Mouse (Mus musculus): ENCODE data around the gene Napepld. TPM values are rescaled to one million over a fixed set of nuclear protein-coding genes. Genes with fewer than 3 reads are reported as not detected.
"Not testable (repeated sequence)": the region's sequence is repeated elsewhere in the genome, so short reads cannot be mapped to it uniquely, and the experiment has no call there.

The Napepld gene
- polyA plus RNA-seq, 1 experiment from 2014 or later, result 2.5 TPM

- no peak for ATAC-seq (ENCODE audit: low FRiP score, low read depth)
Measured at GRCm38 (mm10) chr5:21616450-21617009, 84.7 kb downstream of the Napepld start.

GRCm38 (mm10) chr5:21614299-21614698 lies 86.9 kb downstream of the Napepld start:
- H3K4me3 ChIP-seq; ATAC-seq (ENCODE audit: low FRiP score, low read depth); H3K4me2 ChIP-seq (replicated peaks); H3K9me3 ChIP-seq; H3K36me3 ChIP-seq; H3K27ac ChIP-seq; H3K9ac ChIP-seq; H3K4me1 ChIP-seq; H3K27me3 ChIP-seq: not testable (repeated sequence)
- 94% methylated on average over 11 of the region's 11 CpGs for WGBS

More at GRCm38 (mm10) chr5:21616450-21617009, 84.7 kb downstream of the Napepld start:
- Histone ChIP-seq H3K9me3 (no peaks in the 10 kb centered on the region), H3K36me3 (no peaks in the 10 kb centered on the region), H3K9ac (no peak overlapping the region), H3K4me2 (replicated peaks) (no peak overlapping the region), H3K4me1 (no peaks in the 10 kb centered on the region), H3K27me3 (no peaks in the 10 kb centered on the region), H3K4me3 (no peak overlapping the region), H3K27ac (no peak overlapping the region)
- 74% methylated on average over 3 of the region's 3 CpGs for WGBS

Other genes starting within 250 kb of the Napepld start
- 89.9 and 102 TPM in 2 replicates for gene Lrrc17, start 157.8 kb downstream of the Napepld start, polyA plus RNA-seq (2015; fragmentation: Nextera tagmentation; extraction: Ambion mirVana)
- 0.08 and 0.24 TPM in 2 replicates for gene Fbxl13, start 55.8 kb downstream of the Napepld start, polyA plus RNA-seq (2015; fragmentation: Nextera tagmentation; extraction: Ambion mirVana)
- 54.4 TPM in 2 replicates for gene Armc10, start 55.6 kb downstream of the Napepld start, polyA plus RNA-seq (2015; fragmentation: Nextera tagmentation; extraction: Ambion mirVana)
- gene Pmpcb, start 35.7 kb upstream of the Napepld start, polyA plus RNA-seq (2015; fragmentation: Nextera tagmentation; extraction: Ambion mirVana), result 91.5 and 94.9 TPM in 2 replicates
- 67.5 and 73.5 TPM in 2 replicates for gene Dnajc2, start 83.9 kb upstream of the Napepld start, polyA plus RNA-seq (2015; fragmentation: Nextera tagmentation; extraction: Ambion mirVana)
- 192 and 201 TPM in 2 replicates for gene Psmc2, start 83.9 kb upstream of the Napepld start, polyA plus RNA-seq (2015; fragmentation: Nextera tagmentation; extraction: Ambion mirVana)
- gene Slc26a5, start 164.2 kb upstream of the Napepld start, polyA plus RNA-seq (2015; fragmentation: Nextera tagmentation; extraction: Ambion mirVana), result not detected in 2 replicates

Measured in limb, embryonic 13.5 days (tissue).